Mouse (Mus musculus) CH12.LX (cell line): ENCODE data around the gene Baiap2l2. TPM values are rescaled to one million over a fixed set of nuclear protein-coding genes. Genes with fewer than 3 reads are reported as not detected.

ENCODE experiments used
- DNase-seq: peaks from one replicate; pipeline ENCODE4 v3.0.0-alpha.2; 2013; ENCODE audit errors: extremely low read depth
- H3K27ac ChIP-seq: 2 replicates; pipeline ENCODE4 v1.5.1; 2012; ENCODE audit warnings: low read depth, mild to moderate bottlenecking, control low read depth, moderate library complexity; ENCODE audit not compliant: insufficient read depth
- H3K27me3 ChIP-seq: replicated peaks from 2 replicates; pipeline ENCODE3; 2012; ENCODE audit warnings: inconsistent platforms
- H3K36me3 ChIP-seq, 2 experiments: replicated peaks in 1 of 2; 2 replicates each; pipeline versions ENCODE3 to v1.6.1; 2012; ENCODE audit warnings: inconsistent platforms in 1 of 2, low read length in 1 of 2, mild to moderate bottlenecking in 1 of 2, mixed read lengths in 1 of 2, moderate library complexity in 1 of 2; ENCODE audit not compliant: control insufficient read depth in 1 of 2, insufficient read depth in 1 of 2
- H3K4me1 ChIP-seq, 2 experiments: 2 replicates each; pipeline ENCODE4 v1.6.1; 2012; ENCODE audit warnings: inconsistent platforms in 1 of 2, moderate library complexity in 1 of 2; ENCODE audit not compliant: insufficient read depth in 2 of 2, control insufficient read depth in 1 of 2
- H3K4me2 ChIP-seq: 2 replicates; pipeline ENCODE4 v1.6.1; 2012; ENCODE audit warnings: low read depth, mild to moderate bottlenecking, control low read depth; ENCODE audit not compliant: poor library complexity, insufficient read depth, severe bottlenecking
- H3K4me3 ChIP-seq, 3 experiments: fragments of 150-350 bp in 1 of 3; sonication (generic) in 1 of 3; replicated peaks in 1 of 3; 2 replicates each; pipeline versions ENCODE3 to v1.5.1; 2011 to 2012; ENCODE audit warnings: low read depth in 2 of 3, low read length in 2 of 3, mild to moderate bottlenecking in 2 of 3, moderate library complexity in 2 of 3, control low read depth in 1 of 3, improper control_type of control experiment in 1 of 3, inconsistent platforms in 1 of 3, mixed read lengths in 1 of 3; ENCODE audit not compliant: poor library complexity in 1 of 3
- H3K79me2 ChIP-seq: replicated peaks from 2 replicates; pipeline ENCODE4 v1.6.1; 2012; ENCODE audit warnings: mild to moderate bottlenecking, moderate library complexity; ENCODE audit not compliant: control insufficient read depth, poor library complexity, insufficient read depth, severe bottlenecking; ENCODE audit errors: extremely low read depth
- H3K9ac ChIP-seq: 2 replicates; pipeline ENCODE4 v1.6.1; 2012; ENCODE audit warnings: low read depth, mild to moderate bottlenecking, control low read depth, moderate library complexity; ENCODE audit not compliant: insufficient read depth
- H3K9me3 ChIP-seq: replicated peaks from 2 replicates; pipeline ENCODE3; 2012; ENCODE audit warnings: low read length, inconsistent platforms, mixed read lengths
- BHLHE40 ChIP-seq: IDR thresholded peaks from 2 replicates; pipeline ENCODE4 v1.6.1; 2011; ENCODE audit warnings: mild to moderate bottlenecking, low read depth, low read length, improper control_type of control experiment
- CHD2 ChIP-seq: IDR thresholded peaks from 2 replicates; pipeline ENCODE4 v1.6.1; 2011; ENCODE audit warnings: low read length, improper control_type of control experiment
- CTCF ChIP-seq, 2 experiments: IDR thresholded peaks in 1 of 2; conservative IDR thresholded peaks in 1 of 2; 2 replicates each; pipeline ENCODE4 v1.5.1; 2011 to 2012; ENCODE audit warnings: low read depth in 2 of 2, low read length in 2 of 2, improper control_type of control experiment in 1 of 2, inconsistent platforms in 1 of 2, mild to moderate bottlenecking in 1 of 2, moderate library complexity in 1 of 2
- E2F4 ChIP-seq: IDR thresholded peaks from 2 replicates; pipeline ENCODE4 v1.6.1; 2011; ENCODE audit warnings: low read depth, low read length, improper control_type of control experiment; ENCODE audit not compliant: insufficient replicate concordance
- HCFC1 ChIP-seq: IDR thresholded peaks from 2 replicates; pipeline ENCODE4 v1.6.1; 2012; ENCODE audit warnings: low read depth, mild to moderate bottlenecking, inconsistent platforms, low read length, improper control_type of control experiment
- MAFK ChIP-seq: IDR thresholded peaks from 2 replicates; pipeline ENCODE4 v1.6.1; 2011; ENCODE audit warnings: low read length, improper control_type of control experiment; ENCODE audit not compliant: insufficient replicate concordance
- MAX ChIP-seq: IDR thresholded peaks from 2 replicates; pipeline ENCODE4 v1.6.1; 2011; ENCODE audit warnings: low read length, improper control_type of control experiment
- MYC ChIP-seq: IDR thresholded peaks from 2 replicates; pipeline ENCODE4 v1.6.1; 2011; ENCODE audit warnings: low read depth, mild to moderate bottlenecking, improper control_type of control experiment, low read length
- POLR2A ChIP-seq: IDR thresholded peaks from 2 replicates; pipeline ENCODE4 v1.6.1; 2011; ENCODE audit warnings: low read depth, mild to moderate bottlenecking, improper control_type of control experiment, low read length
- RAD21 ChIP-seq: IDR thresholded peaks from 2 replicates; pipeline ENCODE4 v1.6.1; 2011; ENCODE audit warnings: low read depth, mild to moderate bottlenecking, low read length, improper control_type of control experiment, moderate library complexity
- RCOR1 ChIP-seq: conservative IDR thresholded peaks from 2 replicates; pipeline ENCODE4 v1.6.1; 2012; ENCODE audit warnings: low read depth, mild to moderate bottlenecking, inconsistent platforms, low read length, improper control_type of control experiment
- TBP ChIP-seq: conservative IDR thresholded peaks from 2 replicates; pipeline ENCODE4 v1.6.1; 2011; ENCODE audit warnings: low read depth, low read length, improper control_type of control experiment
- USF1 ChIP-seq: IDR thresholded peaks from 2 replicates; pipeline ENCODE4 v1.6.1; 2014; ENCODE audit warnings: low read depth, mild to moderate bottlenecking, inconsistent platforms, low read length, improper control_type of control experiment
- ZKSCAN1 ChIP-seq: IDR thresholded peaks from 2 replicates; pipeline ENCODE4 v1.6.1; 2012; ENCODE audit warnings: low read depth, inconsistent platforms, low read length, improper control_type of control experiment, borderline replicate concordance
- ZMIZ1 ChIP-seq: IDR thresholded peaks from 2 replicates; pipeline ENCODE4 v1.6.1; 2012; ENCODE audit warnings: low read depth, mild to moderate bottlenecking, inconsistent platforms, low read length, improper control_type of control experiment
- dilution Hi-C: fragments of 300-500 bp; cut with MboI; formaldehyde crosslinking; loops from 2 replicates; pipeline ENCODE4 v1.14.3; 2020; ENCODE audit warnings: low sequenced_read_pairs; ENCODE audit not compliant: extremely low pct_unique_long_range_greater_than_20kb, extremely low pct_ligation_motif_present
- in situ Hi-C: fragments of 300-500 bp; cut with MboI; formaldehyde crosslinking; loops from 3 replicates; pipeline ENCODE4 v1.14.3; 2019; ENCODE audit warnings: low sequenced_read_pairs, low pct_ligation_motif_present, low pct_unique_long_range_greater_than_20kb, mixed read lengths
- polyA plus RNA-seq: library from polyadenylated mRNA; unstranded; fragments of >175 nt; gene quantifications from 2 replicates; pipeline ENCODE4 v1.2.1, GENCODE M21; 2012; ENCODE audit warnings: low read depth; ENCODE audit not compliant: insufficient read length
- total RNA-seq, 2 experiments: library from RNA; depleted of rRNA; stranded (reverse); fragments of 300-350 nt in 1 of 2; fragments of >200 nt in 1 of 2; gene quantifications; 2 replicates each; pipeline ENCODE4 v1.2.3; 2012 to 2014

Baiap2l2 gene
- total and polyA plus RNA-seq, 3 experiments, result 0.84 to 1.5 TPM; not detected in 1

DNA sequence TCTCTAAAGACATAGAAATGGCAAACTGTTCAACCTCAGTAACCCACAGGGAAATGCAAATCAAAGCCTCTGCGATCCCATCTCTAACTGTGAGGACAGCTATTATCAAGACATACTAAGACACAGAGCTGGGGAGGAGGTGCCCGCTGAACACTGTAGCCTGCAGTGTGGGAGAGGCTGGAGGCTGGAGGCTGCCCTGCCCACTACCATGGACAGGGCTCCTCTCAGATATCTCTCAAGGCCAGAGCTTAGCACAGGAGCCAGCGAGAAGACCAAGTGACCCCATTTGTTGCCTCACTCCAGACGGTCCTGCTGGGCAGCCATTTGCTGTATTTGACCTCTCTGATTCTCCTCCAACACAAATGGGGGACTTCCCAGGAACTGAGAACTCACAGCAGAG lies 22.5 kb upstream of the Baiap2l2 start:
- Histone ChIP-seq H3K27ac (no peak overlapping the region), H3K27me3 (no peaks in the 10 kb centered on the region), H3K4me1 (peaks cover 0 to 30% of the 10 kb centered on the region in 2 experiments; a peak in 2 of 4 replicates), H3K4me2 (no peak overlapping the region), H3K9me3 (no peaks in the 10 kb centered on the region), H3K4me3 (no peak overlapping the region), H3K9ac (no peak overlapping the region), H3K79me2 (no peaks in the 10 kb centered on the region), H3K36me3 (peaks cover 72 to 83% of the 10 kb centered on the region in 2 experiments)
- dilution Hi-C loops, result no loop called here
- DNase-seq, result no peak
- in situ Hi-C loops, result no loop called here
- TF ChIP-seq CTCF (conservative IDR thresholded peaks at IDR 0.05 in 1 of 2, IDR thresholded peaks at IDR 0.05 in 1 of 2; ENCODE audit: low read depth in 2 of 2, low read length in 2 of 2) (no peak), HCFC1 (no peak), USF1 (no peak), POLR2A (no peak), RCOR1 (no peak), BHLHE40 (no peak), ZMIZ1 (no peak), MAFK (no peak), ZKSCAN1 (no peak), TBP (no peak)

DNA sequence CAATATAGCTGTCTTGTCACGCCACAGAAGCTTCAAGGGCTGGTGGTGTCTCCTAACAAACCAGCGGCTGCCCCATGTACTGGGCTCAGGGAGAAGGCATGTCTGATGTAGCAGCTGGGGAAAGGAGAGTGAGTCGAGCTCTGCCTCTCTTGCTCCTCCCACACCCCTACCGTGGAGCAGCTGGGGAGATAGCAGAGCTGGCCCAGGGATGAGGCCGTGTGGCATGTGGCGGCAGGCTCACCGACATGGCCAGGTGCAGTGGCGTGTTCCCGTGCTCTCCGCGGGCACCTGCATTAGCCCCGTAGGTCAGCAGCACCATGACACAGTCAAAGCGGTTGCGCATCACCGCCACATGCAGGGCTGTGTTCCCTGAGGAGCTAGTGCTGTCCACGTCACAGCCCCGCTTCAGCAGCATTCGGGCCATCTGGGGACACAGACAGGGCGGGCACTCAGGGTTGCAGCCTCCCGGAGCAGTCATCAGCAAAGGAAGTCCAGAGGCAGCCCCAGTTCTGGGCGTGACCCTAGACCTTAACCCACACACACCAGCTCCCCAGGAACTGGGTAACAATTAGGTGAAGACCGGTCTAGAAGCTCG lies 20.8 kb upstream of the Baiap2l2 start:
- no peak for DNase-seq
- in situ Hi-C loops (no loop called here), dilution Hi-C loops (no loop called here)
- H3K4me2 ChIP-seq, result no peak overlapping the region
- H3K36me3 ChIP-seq, result peaks cover 75 to 83% of the 10 kb centered on the region in 2 experiments
- H3K9me3 ChIP-seq, result no peaks in the 10 kb centered on the region
- no peak overlapping the region for H3K4me3 ChIP-seq
- TF ChIP-seq RAD21, result no peak
- no peak overlapping the region for H3K9ac ChIP-seq
- no peak overlapping the region for H3K27ac ChIP-seq
- peaks cover 0 to 30% of the 10 kb centered on the region in 2 experiments; a peak in 2 of 4 replicates for H3K4me1 ChIP-seq
- no peaks in the 10 kb centered on the region for H3K27me3 ChIP-seq
- H3K79me2 ChIP-seq, result no peaks in the 10 kb centered on the region

DNA sequence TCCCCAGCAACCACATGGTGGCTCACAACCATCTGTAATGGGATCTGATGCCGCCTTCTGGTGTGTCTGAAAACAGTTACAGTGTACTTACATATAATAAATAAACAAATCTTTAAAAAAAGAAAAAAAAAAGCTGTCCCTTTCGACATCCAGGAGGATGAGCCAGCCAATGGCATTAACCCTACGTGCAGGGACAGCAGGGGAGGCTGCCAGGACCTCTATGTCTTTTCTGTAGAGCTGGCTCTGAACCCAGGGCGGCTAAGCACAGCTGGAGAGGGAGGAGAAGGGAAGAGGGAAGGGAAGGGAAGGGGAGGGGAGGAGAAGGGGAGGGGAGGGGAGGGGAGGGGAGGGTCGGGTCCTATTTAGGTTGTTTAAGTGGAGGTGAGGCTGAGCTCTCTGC lies 19.5 kb upstream of the Baiap2l2 start:
- DNase-seq, result no peak
- in situ Hi-C loops (no loop called here), dilution Hi-C loops (no loop called here)
- Histone ChIP-seq H3K36me3 (peaks cover 78 to 87% of the 10 kb centered on the region in 2 experiments), H3K27ac (no peak overlapping the region), H3K9me3 (no peaks in the 10 kb centered on the region), H3K79me2 (no peaks in the 10 kb centered on the region)
- TF ChIP-seq MYC (no peak), MAX (no peak), E2F4 (no peak), CHD2 (no peak)
- TF ChIP-seq, all 38 proteins: peak for 0
- H3K4me3 ChIP-seq, result no peak overlapping the region
- H3K9ac ChIP-seq, result no peak overlapping the region
- no peaks in the 10 kb centered on the region for H3K27me3 ChIP-seq
- no peak overlapping the region for H3K4me2 ChIP-seq
- H3K4me1 ChIP-seq, result peaks cover 0 to 30% of the 10 kb centered on the region in 2 experiments; a peak in 2 of 4 replicates
